Comparison of ENCODE assay signal across 8 mouse cellular contexts in genomic region chr11:45736561-45736960, GRCm38 (mm10).
DNase-seq lines count a peak whose midpoint lies in the region.

No protein-coding gene starts in this region.

- H3K4me3 ChIP-seq in limb, embryonic 10.5 days = no peak overlapping the region

- intact Hi-C loops in left cerebral cortex, postnatal 25 days (cut with DNase I) = loop anchor here (10.0 kb wide), 1 partner anchor 1122 kb away; the partner anchor contains the start of gene Ebf1
- intact Hi-C loops in left cerebral cortex, postnatal 36 days (cut with DNase I) = loop anchor here (10.0 kb wide), 1 partner anchor 1122 kb away; the partner anchor contains the start of gene Ebf1

- H3K9me3 ChIP-seq in limb, embryonic 10.5 days (replicated peaks) = no peaks in the 10 kb centered on the region

- H3K4me1 ChIP-seq in limb, embryonic 10.5 days = peaks cover 32% of the 10 kb centered on the region

- no peaks in the 10 kb centered on the region for H3K27me3 ChIP-seq in limb, embryonic 10.5 days (ENCODE audit: low read depth, poor library complexity, severe bottlenecking)

- 0 out of 2 replicates have a peak overlapping the region, but pooled peaks have one; percentile 11 for H3K27ac ChIP-seq in limb, embryonic 10.5 days

- H3K36me3 ChIP-seq in limb, embryonic 10.5 days = no peaks in the 10 kb centered on the region

- peak; percentile 18 to 44 for DNase-seq in cerebellum, postnatal 14 days
- DNase-seq in cerebellum, adult 8-10 months = no peak
- DNase-seq in left cerebral cortex, postnatal 25 days (ENCODE audit: low spot score in 2 of 2) = peak; percentile 2 to 4
- no peak for DNase-seq in left cerebral cortex, postnatal 36 days (ENCODE audit: low spot score in 2 of 2)
- DNase-seq in brain, adult 2 months (ENCODE audit: low read depth, low spot score) = peak; percentile 26
- DNase-seq in limb, embryonic 10.5 days (ENCODE audit: low spot score) = peak; percentile 44
- no peak for DNase-seq in thymus, postnatal 25 days
- DNase-seq in yolk sac, embryonic 10.5 days (ENCODE audit: low spot score) = no peak

- 53% methylated on average over 3 of the region's 3 CpGs for WGBS in limb, embryonic 10.5 days

Comparison
In these comparisons a context has a peak if more than half of its experiments do, and no peak if none do; other contexts are left out.
1. DNase-seq: peak in cerebellum, postnatal 14 days (2 of 2), left cerebral cortex, postnatal 25 days (2 of 2), brain, adult 2 months (single experiment) and limb, embryonic 10.5 days (single experiment); none in cerebellum, adult 8-10 months (single experiment), left cerebral cortex, postnatal 36 days (0 of 2), thymus, postnatal 25 days (single experiment) and yolk sac, embryonic 10.5 days (single experiment).